Mouse (Mus musculus): ENCODE measurements around the gene Phox2b.

DNA sequence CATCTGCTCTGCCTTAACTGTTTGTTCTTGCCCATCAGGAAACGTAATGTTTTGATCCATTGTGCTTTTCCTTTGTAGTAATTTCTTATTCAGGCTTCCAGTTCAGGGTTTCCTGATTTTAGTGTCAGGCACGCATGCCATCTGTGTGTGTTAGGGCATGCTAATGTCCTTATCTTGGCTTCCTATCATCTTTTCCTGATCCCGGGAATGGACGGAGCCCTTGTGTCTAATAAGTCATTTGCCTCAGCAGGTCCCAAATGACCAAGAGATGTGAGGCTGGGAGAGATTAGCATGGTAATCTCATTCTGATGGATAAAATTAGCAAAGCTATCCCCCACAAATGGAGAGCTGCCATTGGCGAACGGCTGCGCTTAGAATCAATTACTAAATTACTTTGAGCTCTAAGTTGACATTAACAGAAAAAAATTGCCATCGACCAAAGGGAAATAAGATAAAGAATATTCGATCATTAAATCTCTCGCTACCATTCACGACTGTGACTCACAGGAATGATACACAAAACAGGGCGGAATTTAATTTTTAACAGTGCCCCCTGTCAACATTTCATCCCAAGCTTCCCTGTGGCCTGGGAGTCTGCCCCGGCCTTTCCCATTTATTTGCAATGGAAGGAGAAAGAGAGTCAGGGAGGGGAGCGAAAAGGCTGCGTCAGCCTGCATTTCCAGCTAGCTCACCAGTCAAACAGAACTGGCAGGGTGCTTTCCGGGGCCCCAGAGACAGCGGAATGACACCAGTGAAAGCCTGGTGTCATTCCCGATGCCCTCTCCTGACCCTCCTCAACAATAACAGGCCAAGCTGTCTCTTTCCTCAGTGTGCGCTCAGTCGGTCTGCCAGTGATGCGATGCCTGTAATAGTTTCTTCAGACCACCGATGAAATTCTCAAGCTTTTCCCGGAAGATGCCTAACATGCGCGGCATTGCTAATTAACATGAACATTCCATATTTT, 40.2 kb upstream of the Phox2b start:
- TF ChIP-seq POLR2A (IDR thresholded peaks at IDR 0.05; ENCODE audit: insufficient read depth, low read depth, low read length) (no peak), CTCF (IDR thresholded peaks at IDR 0.05) (no peak)
